Mouse (Mus musculus) bone marrow, adult 2 months (tissue): ENCODE data around the gene Prrxl1.

Experiments
- CTCF ChIP-seq: fragments of 200-500 bp; IDR thresholded peaks from 2 replicates; pipeline ENCODE4 v1.5.1; 2011; ENCODE audit warnings: low read length, control low read depth; ENCODE audit not compliant: control insufficient read depth, insufficient read depth
- POLR2A ChIP-seq: fragments of 200-500 bp; IDR thresholded peaks from 2 replicates; pipeline ENCODE4 v1.6.1; 2011; ENCODE audit warnings: low read depth, mild to moderate bottlenecking, control low read depth, low read length, borderline replicate concordance; ENCODE audit not compliant: control insufficient read depth

- TF ChIP-seq CTCF (no peak), POLR2A (no peak)
Measured at GRCm38 (mm10) chr14:32597232-32598231, 1.7 kb upstream of the Prrxl1 start.
